Mouse (Mus musculus) C2C12 (cell line): Measurements from ENCODE around the gene Jade2.

Experiments
- CTCF ChIP-seq: IDR thresholded peaks from one replicate; pipeline ENCODE4 v1.5.1; 2011; ENCODE audit not compliant: control insufficient read depth, insufficient read depth, insufficient read length
- FOSL1 ChIP-seq: IDR thresholded peaks from one replicate; pipeline ENCODE4 v1.8.0; 2011; ENCODE audit warnings: mild to moderate bottlenecking, low read length; ENCODE audit not compliant: poor library complexity, insufficient read depth, severe bottlenecking
- USF1 ChIP-seq: IDR thresholded peaks from one replicate; pipeline ENCODE4 v1.6.1; 2011; ENCODE audit warnings: low read depth, mild to moderate bottlenecking, control low read depth, moderate library complexity

DNA sequence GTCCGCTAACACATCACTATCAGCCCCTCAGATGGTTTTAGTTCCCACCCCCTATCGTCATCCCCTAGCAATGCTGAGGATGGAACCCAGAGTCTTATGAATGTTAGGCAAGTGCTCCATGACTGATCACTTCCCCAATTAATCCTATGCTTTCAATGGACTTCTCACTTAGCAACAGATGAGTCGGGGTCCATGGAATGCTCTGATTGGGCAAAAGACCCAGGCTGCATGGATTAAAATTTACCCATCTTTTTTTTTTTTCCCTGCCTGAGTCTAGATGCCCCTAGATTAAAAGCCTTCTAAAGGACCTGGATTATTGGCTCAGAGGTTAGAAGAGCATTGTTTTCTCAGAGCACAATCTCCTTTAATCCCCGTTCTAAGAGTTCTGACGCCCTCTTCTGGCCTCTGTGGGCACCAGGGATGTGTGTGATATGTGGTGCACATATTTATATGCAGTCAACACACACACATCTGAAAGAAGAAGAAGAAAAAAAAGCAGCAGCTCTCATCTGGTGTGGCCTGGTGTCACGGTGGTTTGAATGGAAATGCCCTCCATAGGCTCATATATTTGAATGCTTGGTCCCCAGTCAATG lies 47.7 kb downstream of the Jade2 start:
- TF ChIP-seq USF1 (no peak), CTCF (no peak), FOSL1 (no peak)
